Mouse (Mus musculus) limb, embryonic 11.5 days (tissue): Measurements from ENCODE around the gene Kat7. TPM values are rescaled to one million over a fixed set of nuclear protein-coding genes. Genes with fewer than 3 reads are reported as not detected.

ENCODE experiments used
- ATAC-seq: fragments of 200-750 bp; cut with Nextera tagmentation; 2 replicates; pipeline ENCODE4 v1.8.0; 2017; ENCODE audit warnings: low read depth; ENCODE audit not compliant: insufficient number of reproducible peaks, low FRiP score, low TSS enrichment
- DNase-seq: peaks from one replicate; pipeline ENCODE4 v3.0.0-alpha.2; 2015; ENCODE audit warnings: low spot score
- H3K27ac ChIP-seq: fragments of 300-500 bp; sonication (generic); replicated peaks from 2 replicates; pipeline ENCODE4 v1.5.1; 2014; ENCODE audit warnings: low read depth, mild to moderate bottlenecking, low read length
- H3K27me3 ChIP-seq: fragments of 300-500 bp; sonication (generic); 2 replicates; pipeline ENCODE4 v1.6.1; 2014; ENCODE audit warnings: mild to moderate bottlenecking, low read length, mixed read lengths; ENCODE audit not compliant: control insufficient read depth, insufficient read depth
- H3K36me3 ChIP-seq: fragments of 300-500 bp; sonication (generic); 2 replicates; pipeline ENCODE4 v1.6.1; 2014; ENCODE audit warnings: mild to moderate bottlenecking, low read length, moderate library complexity, mixed read lengths; ENCODE audit not compliant: control insufficient read depth, insufficient read depth
- H3K4me1 ChIP-seq: fragments of 300-500 bp; sonication (generic); 2 replicates; pipeline ENCODE4 v1.6.1; 2014; ENCODE audit warnings: low read length, mixed read lengths; ENCODE audit not compliant: control insufficient read depth, insufficient read depth
- H3K4me2 ChIP-seq: fragments of 300-500 bp; sonication (generic); 2 replicates; pipeline ENCODE4 v1.6.1; 2014; ENCODE audit warnings: low read depth, mild to moderate bottlenecking, moderate library complexity; ENCODE audit not compliant: severe bottlenecking
- H3K4me3 ChIP-seq: fragments of 300-500 bp; sonication (generic); 2 replicates; pipeline ENCODE4 v1.5.1; 2014; ENCODE audit warnings: low read depth, low read length
- H3K9ac ChIP-seq: fragments of 300-500 bp; sonication (generic); 2 replicates; pipeline ENCODE4 v1.6.1; 2014; ENCODE audit warnings: mild to moderate bottlenecking, low read length
- H3K9me3 ChIP-seq: fragments of 300-500 bp; sonication (generic); 2 replicates; pipeline ENCODE4 v1.6.1; 2016; ENCODE audit warnings: low read length; ENCODE audit not compliant: control insufficient read depth
- WGBS: fragments of 180-500 bp; shearing (Covaris S2); extraction: QIAGEN DNeasy Blood & Tissue Kit; methylation state at CpG from one replicate; pipeline ENCODE4 v1.1.7; 2014; 5-methylcytosine and 5-hydroxymethylcytosine counted together
- polyA plus RNA-seq: library from polyadenylated mRNA; unstranded; fragments of >200 nt; fragmentation: Nextera tagmentation; extraction: Ambion mirVana; gene quantifications from 2 replicates; pipeline ENCODE4 v1.2.1, GENCODE M21; 2014

The Kat7 gene
- 80.4 and 84.7 TPM in 2 replicates for polyA plus RNA-seq

DNA sequence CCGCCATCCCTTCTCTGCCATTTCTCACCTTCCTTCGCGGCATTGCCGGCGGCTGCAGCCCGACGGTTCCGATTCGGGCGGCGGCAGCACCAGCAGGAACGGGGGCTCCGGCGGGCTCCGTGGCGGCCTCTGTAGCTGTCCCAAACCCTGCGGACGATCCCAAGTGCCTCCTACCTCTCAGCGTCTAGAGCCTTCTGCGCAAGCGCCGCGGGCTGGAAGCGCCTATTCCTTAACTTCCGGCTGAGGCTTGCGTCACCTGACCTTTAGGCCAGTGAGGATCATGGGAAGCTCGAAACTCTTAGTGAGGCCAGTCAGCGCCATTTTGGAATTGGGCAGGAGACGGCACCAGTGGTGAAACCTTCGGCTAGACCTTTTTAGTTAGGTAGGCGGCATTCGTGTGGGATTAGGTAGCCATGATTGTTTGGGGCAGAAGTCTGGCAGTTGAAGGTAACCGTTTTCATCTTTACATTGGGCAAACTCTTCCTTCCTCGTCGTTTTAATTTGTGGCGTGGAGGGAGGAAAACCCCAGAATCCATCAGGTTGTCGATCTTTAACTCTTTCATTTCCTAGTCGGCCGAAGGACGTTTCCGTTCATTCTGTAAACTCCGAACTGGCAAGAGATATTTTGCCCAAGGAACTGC lies at the start of gene Kat7:
Gene Kat7, minus strand, starts transcription at position 240 of the 641 bp plus-strand sequence.
- Histone ChIP-seq H3K4me3 (peak within 1 kb of the TSS; percentile 74), H3K27me3 (no peaks in the 10 kb centered on the region), H3K9me3 (no peaks in the 10 kb centered on the region), H3K36me3 (peaks cover 5% of the 10 kb centered on the region; the same call in 1 of the 2 replicates), H3K4me1 (peaks cover 6% of the 10 kb centered on the region; the same call in 1 of the 2 replicates), H3K27ac (peak within 1 kb of the TSS; percentile 84), H3K4me2 (peak within 1 kb of the TSS; percentile 63), H3K9ac (peak within 1 kb of the TSS; percentile 86)
- peak; percentile 96 for DNase-seq
- WGBS = 0% methylated on average over 42 of the region's 42 CpGs
- ATAC-seq = peak; percentile 92

GRCm38 (mm10) chr11:95358263-95358662 lies 48.2 kb upstream of the Kat7 start:
- Histone ChIP-seq H3K36me3 (no peaks in the 10 kb centered on the region; the same call in 1 of the 2 replicates), H3K4me3 (no peak overlapping the region), H3K4me1 (no peaks in the 10 kb centered on the region), H3K4me2 (no peak overlapping the region), H3K9ac (no peak overlapping the region), H3K9me3 (no peaks in the 10 kb centered on the region), H3K27ac (no peak overlapping the region; the same call in 1 of the 2 replicates), H3K27me3 (no peaks in the 10 kb centered on the region)
- DNase-seq (no peak), ATAC-seq (no peak)
- WGBS = 53% methylated on average over 3 of the region's 3 CpGs

- 83% methylated on average over 17 of the region's 17 CpGs for WGBS
- DNase-seq (no peak), ATAC-seq (no peak)
- no peak overlapping the region for H3K4me3 ChIP-seq
- H3K4me2 ChIP-seq = no peak overlapping the region
- H3K9me3 ChIP-seq = no peaks in the 10 kb centered on the region
- no peaks in the 10 kb centered on the region for H3K4me1 ChIP-seq
- H3K27me3 ChIP-seq = no peaks in the 10 kb centered on the region
- no peak overlapping the region for H3K9ac ChIP-seq
- no peaks in the 10 kb centered on the region; the same call in 1 of the 2 replicates for H3K36me3 ChIP-seq
- H3K27ac ChIP-seq = no peak overlapping the region
These were observed 46.6 kb upstream of the Kat7 start for GRCm38 (mm10) chr11:95356469-95357273.

- no peak for ATAC-seq
- no peak for DNase-seq
- no peak overlapping the region for H3K4me3 ChIP-seq
- peaks cover under 1% of the 10 kb centered on the region; the same call in 1 of the 2 replicates for H3K36me3 ChIP-seq
- no peaks in the 10 kb centered on the region for H3K27me3 ChIP-seq
- no peak overlapping the region for H3K27ac ChIP-seq
- no peaks in the 10 kb centered on the region for H3K9me3 ChIP-seq
- WGBS = 83% methylated on average over 7 of the region's 7 CpGs
- no peak overlapping the region for H3K4me2 ChIP-seq
- no peak overlapping the region for H3K9ac ChIP-seq
- no peaks in the 10 kb centered on the region for H3K4me1 ChIP-seq
These were observed 46.0 kb upstream of the Kat7 start for GRCm38 (mm10) chr11:95356039-95356438.

GRCm38 (mm10) chr11:95355661-95356011 lies 45.6 kb upstream of the Kat7 start:
- no peaks in the 10 kb centered on the region for H3K4me1 ChIP-seq
- H3K36me3 ChIP-seq = peaks cover 4% of the 10 kb centered on the region; the same call in 1 of the 2 replicates
- H3K27ac ChIP-seq = no peak overlapping the region
- no peaks in the 10 kb centered on the region for H3K27me3 ChIP-seq
- 94% methylated on average over 5 of the region's 5 CpGs for WGBS
- no peak overlapping the region for H3K4me2 ChIP-seq
- no peak overlapping the region for H3K9ac ChIP-seq
- H3K9me3 ChIP-seq = no peaks in the 10 kb centered on the region
- DNase-seq (no peak), ATAC-seq (no peak)
- no peak overlapping the region for H3K4me3 ChIP-seq

- no peak overlapping the region for H3K27ac ChIP-seq
- no peak overlapping the region for H3K4me2 ChIP-seq
- peaks cover 4% of the 10 kb centered on the region; the same call in 1 of the 2 replicates for H3K36me3 ChIP-seq
- no peak overlapping the region for H3K9ac ChIP-seq
- H3K4me3 ChIP-seq = no peak overlapping the region
- no peaks in the 10 kb centered on the region for H3K9me3 ChIP-seq
- H3K4me1 ChIP-seq = no peaks in the 10 kb centered on the region
- WGBS = 95% methylated on average over 12 of the region's 12 CpGs
- no peak for DNase-seq
- no peaks in the 10 kb centered on the region for H3K27me3 ChIP-seq
- ATAC-seq = no peak
These were observed 45.1 kb upstream of the Kat7 start for GRCm38 (mm10) chr11:95354945-95355660.

DNA sequence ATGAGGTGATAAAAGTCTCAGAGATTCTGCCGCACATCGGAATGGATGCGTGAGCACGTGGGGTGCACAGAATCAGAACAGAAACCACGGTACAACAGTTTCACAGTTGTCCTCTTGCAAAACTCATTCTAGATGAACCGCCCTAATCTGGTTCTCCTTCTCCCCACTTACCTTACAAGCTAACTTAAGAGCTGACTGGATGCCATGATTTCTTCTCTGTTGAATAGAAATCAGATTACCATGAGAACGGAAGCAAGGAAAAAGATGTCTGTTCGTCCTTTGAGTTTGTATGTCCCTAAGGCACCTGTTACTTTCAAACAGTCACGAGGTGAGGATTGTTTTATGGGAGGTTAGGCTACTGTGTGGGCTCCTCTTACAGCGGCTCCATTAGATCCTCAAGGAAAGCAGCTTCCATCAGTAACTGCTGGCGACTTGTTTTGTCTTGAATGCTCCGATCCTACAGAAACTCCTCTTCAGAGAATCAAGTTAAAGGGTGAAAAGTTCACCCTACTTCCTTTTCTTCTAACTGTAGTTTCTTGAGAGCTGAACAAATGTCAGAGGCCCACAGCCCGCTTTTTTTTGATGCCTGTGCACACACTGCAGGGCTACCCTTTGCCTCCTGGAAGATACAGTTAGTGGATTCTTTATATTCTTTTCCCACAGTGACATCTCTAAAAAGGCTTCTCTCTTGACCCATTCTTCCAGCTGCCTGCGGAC lies 44.3 kb upstream of the Kat7 start:
- Histone ChIP-seq H3K36me3 (peaks cover 5% of the 10 kb centered on the region; the same call in 1 of the 2 replicates), H3K4me1 (no peaks in the 10 kb centered on the region), H3K4me3 (no peak overlapping the region), H3K27me3 (no peaks in the 10 kb centered on the region), H3K9me3 (no peaks in the 10 kb centered on the region), H3K4me2 (no peak overlapping the region), H3K27ac (no peak overlapping the region), H3K9ac (no peak overlapping the region)
- 89% methylated on average over 14 of the region's 14 CpGs for WGBS
- DNase-seq = no peak
- no peak for ATAC-seq

- no peak overlapping the region for H3K27ac ChIP-seq
- peaks cover 5% of the 10 kb centered on the region; the same call in 1 of the 2 replicates for H3K36me3 ChIP-seq
- no peak overlapping the region for H3K4me2 ChIP-seq
- H3K4me1 ChIP-seq = no peaks in the 10 kb centered on the region
- no peaks in the 10 kb centered on the region for H3K9me3 ChIP-seq
- 97% methylated on average over 9 of the region's 9 CpGs for WGBS
- no peaks in the 10 kb centered on the region for H3K27me3 ChIP-seq
- H3K9ac ChIP-seq = no peak overlapping the region
- no peak overlapping the region for H3K4me3 ChIP-seq
- ATAC-seq = no peak
- DNase-seq = no peak
These were observed 43.2 kb upstream of the Kat7 start for GRCm38 (mm10) chr11:95353226-95353625.
